Mouse (Mus musculus): Measurements from ENCODE around the gene Cpn2. TPM values are rescaled to one million over a fixed set of nuclear protein-coding genes. Genes with fewer than 3 reads are reported as not detected.

Gene Cpn2
- total and polyA plus RNA-seq, 3 experiments, result 0.16 TPM; not detected in 2

DNA sequence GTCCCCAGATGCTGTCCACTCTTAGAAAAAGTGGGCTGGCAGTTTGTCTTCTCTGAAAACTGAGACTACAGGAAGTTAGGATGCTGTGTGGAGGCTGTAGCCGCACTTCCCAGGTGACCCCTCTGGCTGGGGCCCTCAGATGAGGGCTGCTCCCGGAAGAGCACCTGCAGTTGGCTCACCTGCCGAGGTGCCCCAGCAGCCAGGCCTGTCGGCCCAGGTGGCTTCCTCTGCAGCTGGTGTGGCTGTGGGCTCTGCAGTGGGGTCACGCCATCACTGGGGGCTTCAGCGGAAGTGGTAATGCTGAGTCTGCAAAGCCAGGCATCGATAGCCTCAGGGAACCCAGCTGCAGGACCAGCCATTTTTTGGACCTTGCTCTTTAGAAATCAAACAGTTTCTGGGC is 12.2 kb downstream of the Cpn2 start:
- DNase-seq (ENCODE audit: low spot score), result no peak
- TF ChIP-seq GATA2 (IDR thresholded peaks at IDR 0.05; ENCODE audit: borderline replicate concordance, low read depth, low read length) (no peak), GATA1 (IDR thresholded peaks at IDR 0.05; ENCODE audit: borderline replicate concordance, low read length) (no peak), CTCF (IDR thresholded peaks at IDR 0.05; ENCODE audit: low read depth, low read length) (no peak), TAL1 (conservative IDR thresholded peaks at IDR 0.05; ENCODE audit: low read depth, low read length) (no peak), POLR2AphosphoS5 (IDR thresholded peaks at IDR 0.05; ENCODE audit: insufficient replicate concordance, low read depth, low read length) (no peak)

GRCm38 (mm10) chr16:30253900-30254299 is 13.4 kb downstream of the Cpn2 start:
- Histone ChIP-seq H3K9me3 (replicated peaks) (no peaks in the 10 kb centered on the region), H3K36me3 (replicated peaks) (no peaks in the 10 kb centered on the region), H3K4me3 (ENCODE audit: low read depth, low read length) (no peak overlapping the region), H3K27me3 (ENCODE audit: insufficient read depth, low read length) (peaks cover 43% of the 10 kb centered on the region), H3K4me1 (ENCODE audit: insufficient read depth, low read depth, low read length) (peaks cover 22% of the 10 kb centered on the region)
- DNase-seq (ENCODE audit: low spot score) (no peak), ATAC-seq (ENCODE audit: extremely low read depth, insufficient number of reproducible peaks, low FRiP score, poor library complexity, severe bottlenecking) (no peak)
- TF ChIP-seq CTCF (IDR thresholded peaks at IDR 0.05; ENCODE audit: low read depth, low read length) (no peak), POLR2AphosphoS5 (IDR thresholded peaks at IDR 0.05; ENCODE audit: insufficient replicate concordance, low read depth, low read length) (no peak), GATA1 (IDR thresholded peaks at IDR 0.05; ENCODE audit: borderline replicate concordance, low read length) (no peak), GATA2 (IDR thresholded peaks at IDR 0.05; ENCODE audit: borderline replicate concordance, low read depth, low read length) (no peak), TAL1 (conservative IDR thresholded peaks at IDR 0.05; ENCODE audit: low read depth, low read length) (no peak)

More for the DNA sequence above, 12.2 kb downstream of the Cpn2 start:
- Histone ChIP-seq H3K4me3 (ENCODE audit: low read depth, low read length) (no peak overlapping the region), H3K27me3 (ENCODE audit: insufficient read depth, low read length) (peaks cover 45% of the 10 kb centered on the region), H3K36me3 (replicated peaks) (no peaks in the 10 kb centered on the region), H3K4me1 (ENCODE audit: insufficient read depth, low read depth, low read length) (peaks cover 22% of the 10 kb centered on the region), H3K9me3 (replicated peaks) (no peaks in the 10 kb centered on the region)
- ATAC-seq (ENCODE audit: extremely low read depth, insufficient number of reproducible peaks, low FRiP score, poor library complexity, severe bottlenecking), result no peak

- peaks cover 48% of the 10 kb centered on the region for H3K27me3 ChIP-seq (ENCODE audit: insufficient read depth, low read length)
- H3K36me3 ChIP-seq (replicated peaks), result no peaks in the 10 kb centered on the region
- H3K4me1 ChIP-seq (ENCODE audit: insufficient read depth, low read depth, low read length), result peaks cover 22% of the 10 kb centered on the region
- TF ChIP-seq CTCF (IDR thresholded peaks at IDR 0.05; ENCODE audit: low read depth, low read length) (no peak), GATA2 (IDR thresholded peaks at IDR 0.05; ENCODE audit: borderline replicate concordance, low read depth, low read length) (no peak)
- H3K4me3 ChIP-seq (ENCODE audit: low read depth, low read length), result no peak overlapping the region
- no peaks in the 10 kb centered on the region for H3K9me3 ChIP-seq (replicated peaks)
- ATAC-seq (ENCODE audit: extremely low read depth, insufficient number of reproducible peaks, low FRiP score, poor library complexity, severe bottlenecking) (no peak), DNase-seq (ENCODE audit: low spot score) (no peak)
Measured at GRCm38 (mm10) chr16:30253374-30253773, 13.9 kb downstream of the Cpn2 start.

DNA sequence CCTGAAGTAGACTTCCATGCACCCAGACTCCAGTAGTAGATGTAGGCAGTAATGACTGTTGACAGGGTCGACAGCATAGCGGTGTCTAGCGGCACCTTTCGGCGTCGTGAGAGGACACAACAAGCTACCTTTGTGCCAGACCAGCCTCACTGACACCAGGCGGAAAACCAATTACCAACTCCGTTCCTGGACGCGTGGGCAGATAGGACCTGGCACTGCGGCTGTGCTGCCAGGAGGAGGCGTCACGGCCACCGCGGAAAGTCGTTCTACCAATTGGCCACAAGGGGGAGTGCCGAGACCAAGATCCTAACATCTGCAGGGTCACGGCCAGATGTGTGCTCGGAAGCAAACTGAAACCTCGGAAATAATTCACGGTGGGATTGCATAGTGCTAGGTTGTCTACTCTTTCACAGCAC is 15.3 kb downstream of the Cpn2 start:
- DNase-seq (ENCODE audit: low spot score) (peak; percentile 80), ATAC-seq (ENCODE audit: extremely low read depth, insufficient number of reproducible peaks, low FRiP score, poor library complexity, severe bottlenecking) (peak; percentile 75)
- H3K4me3 ChIP-seq (ENCODE audit: low read depth, low read length), result peak overlapping the region; percentile 58; the same call in 1 of the 2 replicates
- peaks cover 42% of the 10 kb centered on the region for H3K27me3 ChIP-seq (ENCODE audit: insufficient read depth, low read length)
- H3K9me3 ChIP-seq (replicated peaks), result no peaks in the 10 kb centered on the region
- no peak for TF ChIP-seq GATA2 (IDR thresholded peaks at IDR 0.05; ENCODE audit: borderline replicate concordance, low read depth, low read length)
- peak; percentile 90 for TF ChIP-seq CTCF (IDR thresholded peaks at IDR 0.05; ENCODE audit: low read depth, low read length)
- peaks cover 13% of the 10 kb centered on the region for H3K4me1 ChIP-seq (ENCODE audit: insufficient read depth, low read depth, low read length)
- H3K36me3 ChIP-seq (replicated peaks), result no peaks in the 10 kb centered on the region

GRCm38 (mm10) chr16:30244037-30244700 is 23.1 kb downstream of the Cpn2 start:
- peaks cover 41% of the 10 kb centered on the region for H3K27me3 ChIP-seq (ENCODE audit: insufficient read depth, low read length)
- no peaks in the 10 kb centered on the region for H3K4me1 ChIP-seq (ENCODE audit: insufficient read depth, low read depth, low read length)
- ATAC-seq (ENCODE audit: extremely low read depth, insufficient number of reproducible peaks, low FRiP score, poor library complexity, severe bottlenecking) (no peak), DNase-seq (ENCODE audit: low spot score) (no peak)
- TF ChIP-seq GATA2 (IDR thresholded peaks at IDR 0.05; ENCODE audit: borderline replicate concordance, low read depth, low read length), result no peak
- no peak for TF ChIP-seq POLR2AphosphoS5 (IDR thresholded peaks at IDR 0.05; ENCODE audit: insufficient replicate concordance, low read depth, low read length)
- no peak for TF ChIP-seq TAL1 (conservative IDR thresholded peaks at IDR 0.05; ENCODE audit: low read depth, low read length)
- H3K36me3 ChIP-seq (replicated peaks), result no peaks in the 10 kb centered on the region
- no peak overlapping the region for H3K4me3 ChIP-seq (ENCODE audit: low read depth, low read length)
- no peaks in the 10 kb centered on the region for H3K9me3 ChIP-seq (replicated peaks)

GRCm38 (mm10) chr16:30241623-30242022 is 25.7 kb downstream of the Cpn2 start:
- Histone ChIP-seq H3K36me3 (replicated peaks) (no peaks in the 10 kb centered on the region), H3K27me3 (ENCODE audit: insufficient read depth, low read length) (peaks cover 56% of the 10 kb centered on the region), H3K9me3 (replicated peaks) (no peaks in the 10 kb centered on the region), H3K4me3 (ENCODE audit: low read depth, low read length) (no peak overlapping the region), H3K4me1 (ENCODE audit: insufficient read depth, low read depth, low read length) (peaks cover 3% of the 10 kb centered on the region; the same call in 1 of the 2 replicates)
- DNase-seq (ENCODE audit: low spot score), result no peak
- ATAC-seq (ENCODE audit: extremely low read depth, insufficient number of reproducible peaks, low FRiP score, poor library complexity, severe bottlenecking), result no peak
- no peak for TF ChIP-seq POLR2AphosphoS5 (IDR thresholded peaks at IDR 0.05; ENCODE audit: insufficient replicate concordance, low read depth, low read length)
- TF ChIP-seq GATA2 (IDR thresholded peaks at IDR 0.05; ENCODE audit: borderline replicate concordance, low read depth, low read length), result no peak
- no peak for TF ChIP-seq TAL1 (conservative IDR thresholded peaks at IDR 0.05; ENCODE audit: low read depth, low read length)
- no peak for TF ChIP-seq GATA1 (IDR thresholded peaks at IDR 0.05; ENCODE audit: borderline replicate concordance, low read length)
- TF ChIP-seq CTCF (IDR thresholded peaks at IDR 0.05; ENCODE audit: low read depth, low read length), result no peak
